Mouse (Mus musculus) inflammation-experienced regulatory T-cells, adult 16 weeks (primary cell): ENCODE data around the gene Cep57. TPM values are rescaled to one million over a fixed set of nuclear protein-coding genes. Genes with fewer than 3 reads are reported as not detected.

Experiments used
- polyA plus RNA-seq: library from polyadenylated mRNA; unstranded; fragments of 100-300 nt; shearing (Covaris generic); gene quantifications from one replicate; pipeline ENCODE4 v1.2.1, GENCODE M21; 2017

Cep57 gene
- polyA plus RNA-seq: 63.6 TPM

DNA sequence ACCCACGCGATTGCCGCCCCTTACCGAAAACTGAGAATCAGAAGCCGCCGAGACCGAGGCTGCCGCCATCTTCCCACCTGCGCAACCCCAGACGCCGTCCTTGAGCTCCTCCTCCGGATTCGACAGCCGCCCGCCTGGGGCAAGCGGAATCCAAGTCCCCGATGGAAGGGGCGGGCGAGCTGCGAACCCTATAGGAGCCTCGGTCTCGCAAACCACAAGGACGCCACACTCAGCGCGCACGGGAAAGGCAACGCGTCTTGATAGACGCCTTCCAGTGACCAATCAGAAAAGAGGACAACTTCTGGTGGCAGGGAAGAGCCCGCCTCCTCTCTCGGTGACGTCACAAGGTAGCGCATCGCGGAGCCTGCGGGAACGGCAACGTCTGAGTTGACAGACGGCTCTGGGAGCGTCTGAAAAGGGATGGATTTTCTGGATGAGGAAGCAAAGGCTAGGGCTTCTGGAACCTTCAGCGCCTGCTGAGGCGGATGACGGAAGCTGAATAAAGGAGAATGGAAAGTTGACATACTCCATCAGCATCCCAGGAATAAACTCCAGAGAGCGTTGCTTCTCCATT, at the start of gene Cep57:
Gene Cep57, minus strand, starts transcription at position 276 of the 574 bp plus-strand sequence.

DNA sequence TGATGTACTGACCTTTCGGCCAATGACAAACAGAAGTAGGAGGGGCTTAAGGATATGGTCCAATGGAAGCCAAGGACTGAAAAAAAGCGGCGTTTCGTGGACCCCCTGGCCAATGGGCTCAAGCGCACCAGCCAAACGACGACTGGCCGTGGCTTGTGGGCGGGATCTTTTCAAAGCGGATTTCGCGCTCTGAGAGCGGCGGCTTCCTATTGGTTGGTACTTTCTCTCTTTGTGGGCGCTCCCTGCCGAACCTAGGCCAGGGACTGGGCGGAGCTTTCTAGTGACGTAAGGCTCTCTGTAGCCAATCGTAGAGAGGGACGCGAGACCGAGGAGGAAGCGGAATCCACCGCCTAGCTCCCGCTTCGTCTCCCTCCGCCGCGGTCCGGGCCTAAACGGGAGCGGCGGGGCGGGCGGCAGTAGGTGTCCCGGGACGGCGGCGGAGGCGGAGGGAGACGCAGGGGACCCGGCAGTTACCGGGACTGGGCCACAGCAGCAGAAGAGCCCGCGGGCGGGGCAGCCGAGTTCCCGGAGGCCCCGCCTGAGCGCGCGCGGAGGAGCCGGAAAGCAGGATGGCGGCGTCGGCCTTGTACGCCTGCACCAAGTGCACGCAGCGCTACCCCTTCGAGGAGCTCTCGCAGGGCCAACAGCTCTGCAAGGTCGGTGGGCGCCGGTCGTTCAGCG, 639 bp upstream of the Cep57 start, which contains the start of gene Fam76b:
Gene Fam76b, plus strand, starts transcription at position 311 of the 681 bp plus-strand sequence.

Other genes with a start within 250 kb of the Cep57 start
- gene Mtmr2, start 78.7 kb downstream of the Cep57 start, polyA plus RNA-seq: 27.9 TPM
- 31.4 TPM for gene Fam76b, start 609 bp upstream of the Cep57 start, polyA plus RNA-seq